Mouse (Mus musculus) CH12.LX (cell line): Measurements from ENCODE around the gene Fgfr2. TPM values are rescaled to one million over a fixed set of nuclear protein-coding genes. Genes with fewer than 3 reads are reported as not detected.

Experiments used
- DNase-seq: peaks from one replicate; pipeline ENCODE4 v3.0.0-alpha.2; 2013; ENCODE audit errors: extremely low read depth
- H3K27ac ChIP-seq: 2 replicates; pipeline ENCODE4 v1.5.1; 2012; ENCODE audit warnings: low read depth, mild to moderate bottlenecking, control low read depth, moderate library complexity; ENCODE audit not compliant: insufficient read depth
- H3K27me3 ChIP-seq: replicated peaks from 2 replicates; pipeline ENCODE3; 2012; ENCODE audit warnings: inconsistent platforms
- H3K36me3 ChIP-seq, 2 experiments: replicated peaks in 1 of 2; 2 replicates each; pipeline versions ENCODE3 to v1.6.1; 2012; ENCODE audit warnings: inconsistent platforms in 1 of 2, low read length in 1 of 2, mild to moderate bottlenecking in 1 of 2, mixed read lengths in 1 of 2, moderate library complexity in 1 of 2; ENCODE audit not compliant: control insufficient read depth in 1 of 2, insufficient read depth in 1 of 2
- H3K4me1 ChIP-seq, 2 experiments: 2 replicates each; pipeline ENCODE4 v1.6.1; 2012; ENCODE audit warnings: inconsistent platforms in 1 of 2, moderate library complexity in 1 of 2; ENCODE audit not compliant: insufficient read depth in 2 of 2, control insufficient read depth in 1 of 2
- H3K4me2 ChIP-seq: 2 replicates; pipeline ENCODE4 v1.6.1; 2012; ENCODE audit warnings: low read depth, mild to moderate bottlenecking, control low read depth; ENCODE audit not compliant: poor library complexity, insufficient read depth, severe bottlenecking
- H3K4me3 ChIP-seq, 3 experiments: fragments of 150-350 bp in 1 of 3; sonication (generic) in 1 of 3; replicated peaks in 1 of 3; 2 replicates each; pipeline versions ENCODE3 to v1.5.1; 2011 to 2012; ENCODE audit warnings: low read depth in 2 of 3, low read length in 2 of 3, mild to moderate bottlenecking in 2 of 3, moderate library complexity in 2 of 3, control low read depth in 1 of 3, improper control_type of control experiment in 1 of 3, inconsistent platforms in 1 of 3, mixed read lengths in 1 of 3; ENCODE audit not compliant: poor library complexity in 1 of 3
- H3K79me2 ChIP-seq: replicated peaks from 2 replicates; pipeline ENCODE4 v1.6.1; 2012; ENCODE audit warnings: mild to moderate bottlenecking, moderate library complexity; ENCODE audit not compliant: control insufficient read depth, poor library complexity, insufficient read depth, severe bottlenecking; ENCODE audit errors: extremely low read depth
- H3K9ac ChIP-seq: 2 replicates; pipeline ENCODE4 v1.6.1; 2012; ENCODE audit warnings: low read depth, mild to moderate bottlenecking, control low read depth, moderate library complexity; ENCODE audit not compliant: insufficient read depth
- H3K9me3 ChIP-seq: replicated peaks from 2 replicates; pipeline ENCODE3; 2012; ENCODE audit warnings: low read length, inconsistent platforms, mixed read lengths
- CHD2 ChIP-seq: IDR thresholded peaks from 2 replicates; pipeline ENCODE4 v1.6.1; 2011; ENCODE audit warnings: low read length, improper control_type of control experiment
- E2F4 ChIP-seq: IDR thresholded peaks from 2 replicates; pipeline ENCODE4 v1.6.1; 2011; ENCODE audit warnings: low read depth, low read length, improper control_type of control experiment; ENCODE audit not compliant: insufficient replicate concordance
- EP300 ChIP-seq: IDR thresholded peaks from 2 replicates; pipeline ENCODE4 v1.6.1; 2011; ENCODE audit warnings: low read length, improper control_type of control experiment
- GABPA ChIP-seq: IDR thresholded peaks from 2 replicates; pipeline ENCODE4 v1.6.1; 2012; ENCODE audit warnings: low read depth, low read length, improper control_type of control experiment, inconsistent platforms; ENCODE audit not compliant: insufficient replicate concordance
- HCFC1 ChIP-seq: IDR thresholded peaks from 2 replicates; pipeline ENCODE4 v1.6.1; 2012; ENCODE audit warnings: low read depth, mild to moderate bottlenecking, inconsistent platforms, low read length, improper control_type of control experiment
- JUN ChIP-seq: IDR thresholded peaks from 2 replicates; pipeline ENCODE4 v1.6.1; 2011; ENCODE audit warnings: low read depth, mild to moderate bottlenecking, low read length, improper control_type of control experiment, moderate library complexity; ENCODE audit not compliant: insufficient read depth
- JUND ChIP-seq: conservative IDR thresholded peaks from 2 replicates; pipeline ENCODE4 v1.6.1; 2011; ENCODE audit warnings: low read depth, low read length, improper control_type of control experiment
- KAT2A ChIP-seq: IDR thresholded peaks from 2 replicates; pipeline ENCODE4 v1.6.1; 2012; ENCODE audit warnings: low read length, improper control_type of control experiment, inconsistent platforms; ENCODE audit not compliant: insufficient replicate concordance
- MAX ChIP-seq: IDR thresholded peaks from 2 replicates; pipeline ENCODE4 v1.6.1; 2011; ENCODE audit warnings: low read length, improper control_type of control experiment
- MEF2A ChIP-seq: IDR thresholded peaks from 2 replicates; pipeline ENCODE4 v1.6.1; 2014; ENCODE audit warnings: low read depth, mild to moderate bottlenecking, inconsistent platforms, low read length, improper control_type of control experiment, borderline replicate concordance
- NELFE ChIP-seq: IDR thresholded peaks from 2 replicates; pipeline ENCODE4 v1.6.1; 2011; ENCODE audit warnings: low read depth, low read length, improper control_type of control experiment
- SMC3 ChIP-seq: IDR thresholded peaks from 2 replicates; pipeline ENCODE4 v1.6.1; 2011; ENCODE audit warnings: low read depth, low read length, improper control_type of control experiment
- ZC3H11A ChIP-seq: IDR thresholded peaks from 2 replicates; pipeline ENCODE4 v1.6.1; 2012; ENCODE audit warnings: low read depth, mild to moderate bottlenecking, inconsistent platforms, low read length, improper control_type of control experiment
- ZNF384 ChIP-seq: IDR thresholded peaks from 2 replicates; pipeline ENCODE4 v1.6.1; 2012; ENCODE audit warnings: low read depth, low read length, improper control_type of control experiment, inconsistent platforms
- dilution Hi-C: fragments of 300-500 bp; cut with MboI; formaldehyde crosslinking; loops from 2 replicates; pipeline ENCODE4 v1.14.3; 2020; ENCODE audit warnings: low sequenced_read_pairs; ENCODE audit not compliant: extremely low pct_unique_long_range_greater_than_20kb, extremely low pct_ligation_motif_present
- in situ Hi-C: fragments of 300-500 bp; cut with MboI; formaldehyde crosslinking; loops from 3 replicates; pipeline ENCODE4 v1.14.3; 2019; ENCODE audit warnings: low sequenced_read_pairs, low pct_ligation_motif_present, low pct_unique_long_range_greater_than_20kb, mixed read lengths
- polyA plus RNA-seq: library from polyadenylated mRNA; unstranded; fragments of >175 nt; gene quantifications from 2 replicates; pipeline ENCODE4 v1.2.1, GENCODE M21; 2012; ENCODE audit warnings: low read depth; ENCODE audit not compliant: insufficient read length
- total RNA-seq, 2 experiments: library from RNA; depleted of rRNA; stranded (reverse); fragments of 300-350 nt in 1 of 2; fragments of >200 nt in 1 of 2; gene quantifications; 2 replicates each; pipeline ENCODE4 v1.2.3; 2012 to 2014

Fgfr2 gene
- total and polyA plus RNA-seq, 3 experiments: not detected

DNA sequence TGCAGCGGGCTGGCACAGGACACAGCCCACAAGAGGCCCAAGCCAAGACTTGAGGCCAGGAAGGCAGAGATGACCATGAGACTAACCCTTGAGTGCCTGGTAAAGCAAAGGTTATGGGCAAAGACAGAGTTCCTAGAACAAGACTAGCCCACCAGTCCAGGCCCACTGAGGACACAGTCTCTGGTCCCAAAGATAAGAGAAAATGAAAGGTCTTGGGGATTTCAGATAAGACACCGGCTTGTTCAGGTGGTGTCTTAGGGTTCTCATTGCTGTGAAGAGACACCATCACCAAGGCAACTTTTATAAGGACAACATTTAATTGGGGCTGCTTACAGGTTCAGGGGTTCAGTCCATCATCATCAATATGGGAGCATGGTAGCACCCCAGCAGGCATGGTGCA is 779.2 kb downstream of the Fgfr2 start:
- no peak overlapping the region for H3K4me3 ChIP-seq
- no peak for DNase-seq
- in situ Hi-C loops: no loop called here
- H3K36me3 ChIP-seq: no peaks in the 10 kb centered on the region
- TF ChIP-seq JUND (no peak), MAX (no peak), SMC3 (no peak), GABPA (no peak), KAT2A (no peak), ZNF384 (no peak), E2F4 (no peak), HCFC1 (no peak), NELFE (no peak), EP300 (no peak), CHD2 (no peak)
- TF ChIP-seq, all 38 proteins: peak for 0
- no peaks in the 10 kb centered on the region for H3K79me2 ChIP-seq
- no peaks in the 10 kb centered on the region for H3K9me3 ChIP-seq
- no peaks in the 10 kb centered on the region for H3K4me1 ChIP-seq
- dilution Hi-C loops: no loop called here
- no peak overlapping the region for H3K4me2 ChIP-seq
- no peak overlapping the region for H3K27ac ChIP-seq
- H3K9ac ChIP-seq: no peak overlapping the region
- H3K27me3 ChIP-seq: peaks cover 38% of the 10 kb centered on the region

DNA sequence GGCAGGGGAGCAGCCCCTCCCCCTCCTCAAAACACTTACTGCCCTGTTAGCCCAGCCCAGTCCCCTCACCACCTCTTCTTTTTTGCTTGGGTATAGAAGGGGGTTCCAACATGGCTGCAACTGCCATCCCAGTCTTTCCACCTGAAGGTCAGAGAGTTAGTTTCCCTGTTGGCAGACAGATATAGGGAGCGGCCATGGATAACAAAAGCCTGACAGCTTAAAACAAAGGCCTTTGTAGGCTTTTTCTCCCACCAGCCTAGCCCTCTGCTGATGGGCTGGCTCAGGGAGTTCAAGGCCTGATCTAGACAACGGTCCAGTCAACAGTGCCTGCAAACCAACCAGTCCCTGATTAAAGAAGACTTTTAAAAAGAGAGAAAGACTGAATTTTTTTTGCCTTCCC is 780.0 kb downstream of the Fgfr2 start:
- no peaks in the 10 kb centered on the region for H3K36me3 ChIP-seq
- no peak overlapping the region for H3K4me3 ChIP-seq
- TF ChIP-seq ZC3H11A (no peak), JUN (no peak), MEF2A (no peak)
- DNase-seq: no peak
- in situ Hi-C loops (no loop called here), dilution Hi-C loops (no loop called here)
- no peak overlapping the region for H3K4me2 ChIP-seq
- no peaks in the 10 kb centered on the region for H3K9me3 ChIP-seq
- peaks cover 42% of the 10 kb centered on the region for H3K27me3 ChIP-seq
- no peak overlapping the region for H3K27ac ChIP-seq
- H3K4me1 ChIP-seq: no peaks in the 10 kb centered on the region
- H3K79me2 ChIP-seq: no peaks in the 10 kb centered on the region
- no peak overlapping the region for H3K9ac ChIP-seq
